Mouse (Mus musculus): ENCODE measurements around the gene Hipk4. TPM values are rescaled to one million over a fixed set of nuclear protein-coding genes. Genes with fewer than 3 reads are reported as not detected.

The Hipk4 gene
- polyA plus RNA-seq, 1 experiment: 0.28 TPM

DNA sequence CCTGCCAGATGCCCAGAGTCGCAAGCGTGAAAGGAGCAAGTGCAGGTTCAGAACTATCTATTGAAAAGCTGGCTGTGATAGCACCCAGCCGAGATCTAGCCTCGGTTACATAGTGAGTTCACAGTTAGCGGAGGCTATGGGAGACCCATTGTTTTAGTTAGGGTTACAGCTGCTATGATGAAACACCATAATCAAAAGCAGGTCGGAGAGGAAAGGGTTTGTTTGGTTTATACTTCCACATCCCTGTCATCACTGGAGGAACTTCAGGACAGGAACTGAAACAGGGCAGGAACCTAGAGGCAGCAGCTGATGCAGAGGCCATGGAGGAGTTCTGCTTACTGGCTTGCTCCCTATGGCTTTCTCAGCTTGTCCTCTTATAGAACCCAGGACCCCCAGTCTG lies 54.5 kb downstream of the Hipk4 start:
- Histone ChIP-seq H3K36me3 (ENCODE audit: control insufficient read depth, insufficient read depth, low read length) (peaks cover 22% of the 10 kb centered on the region), H3K27me3 (ENCODE audit: control insufficient read depth, insufficient read depth, low read length) (no peaks in the 10 kb centered on the region), H3K4me3 (ENCODE audit: extremely low read depth, insufficient read depth, insufficient read length) (no peak overlapping the region), H3K27ac (ENCODE audit: insufficient read depth, low read length) (no peak overlapping the region), H3K4me1 (ENCODE audit: control insufficient read depth, insufficient read depth, insufficient read length) (no peaks in the 10 kb centered on the region; the same call in 1 of the 2 replicates)
- no peak for DNase-seq (ENCODE audit: low read depth in 1 of 2, low spot score in 2 of 2)
- TF ChIP-seq POLR2A (IDR thresholded peaks at IDR 0.05; ENCODE audit: low read depth, low read length) (no peak), CTCF (IDR thresholded peaks at IDR 0.05; ENCODE audit: extremely low read depth, insufficient read depth, insufficient read length, insufficient replicate concordance) (no peak)
- WGBS: 80% methylated on average over 6 of the region's 6 CpGs

DNA sequence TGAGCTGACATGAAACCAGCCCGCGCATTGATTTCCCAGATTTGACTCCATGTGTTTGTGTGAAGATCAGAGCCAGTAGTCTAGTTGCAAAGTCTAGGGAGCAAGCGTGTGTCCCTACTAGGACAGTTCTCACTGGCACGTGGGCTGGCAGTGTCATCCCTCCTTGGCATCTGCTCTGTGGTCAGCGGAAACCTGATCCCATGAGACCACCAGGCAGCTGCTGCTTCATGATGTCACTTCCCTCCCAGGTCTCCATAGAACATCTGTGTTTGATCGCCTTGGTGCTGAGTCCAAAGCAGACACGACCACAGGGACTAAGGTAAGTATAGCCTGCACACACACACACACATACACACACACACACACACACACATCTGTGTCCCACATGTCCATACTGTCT lies 55.4 kb downstream of the Hipk4 start:
- Histone ChIP-seq H3K4me3 (ENCODE audit: extremely low read depth, insufficient read depth, insufficient read length) (no peak overlapping the region), H3K27ac (ENCODE audit: insufficient read depth, low read length) (no peak overlapping the region), H3K4me1 (ENCODE audit: control insufficient read depth, insufficient read depth, insufficient read length) (no peaks in the 10 kb centered on the region; the same call in 1 of the 2 replicates), H3K36me3 (ENCODE audit: control insufficient read depth, insufficient read depth, low read length) (peaks cover 22% of the 10 kb centered on the region), H3K27me3 (ENCODE audit: control insufficient read depth, insufficient read depth, low read length) (no peaks in the 10 kb centered on the region)
- no peak for TF ChIP-seq CTCF (IDR thresholded peaks at IDR 0.05; ENCODE audit: extremely low read depth, insufficient read depth, insufficient read length, insufficient replicate concordance)
- TF ChIP-seq POLR2A (IDR thresholded peaks at IDR 0.05; ENCODE audit: low read depth, low read length): no peak
- WGBS: 58% methylated on average over 7 of the region's 7 CpGs
- DNase-seq (ENCODE audit: low read depth in 1 of 2, low spot score in 2 of 2): no peak

DNA sequence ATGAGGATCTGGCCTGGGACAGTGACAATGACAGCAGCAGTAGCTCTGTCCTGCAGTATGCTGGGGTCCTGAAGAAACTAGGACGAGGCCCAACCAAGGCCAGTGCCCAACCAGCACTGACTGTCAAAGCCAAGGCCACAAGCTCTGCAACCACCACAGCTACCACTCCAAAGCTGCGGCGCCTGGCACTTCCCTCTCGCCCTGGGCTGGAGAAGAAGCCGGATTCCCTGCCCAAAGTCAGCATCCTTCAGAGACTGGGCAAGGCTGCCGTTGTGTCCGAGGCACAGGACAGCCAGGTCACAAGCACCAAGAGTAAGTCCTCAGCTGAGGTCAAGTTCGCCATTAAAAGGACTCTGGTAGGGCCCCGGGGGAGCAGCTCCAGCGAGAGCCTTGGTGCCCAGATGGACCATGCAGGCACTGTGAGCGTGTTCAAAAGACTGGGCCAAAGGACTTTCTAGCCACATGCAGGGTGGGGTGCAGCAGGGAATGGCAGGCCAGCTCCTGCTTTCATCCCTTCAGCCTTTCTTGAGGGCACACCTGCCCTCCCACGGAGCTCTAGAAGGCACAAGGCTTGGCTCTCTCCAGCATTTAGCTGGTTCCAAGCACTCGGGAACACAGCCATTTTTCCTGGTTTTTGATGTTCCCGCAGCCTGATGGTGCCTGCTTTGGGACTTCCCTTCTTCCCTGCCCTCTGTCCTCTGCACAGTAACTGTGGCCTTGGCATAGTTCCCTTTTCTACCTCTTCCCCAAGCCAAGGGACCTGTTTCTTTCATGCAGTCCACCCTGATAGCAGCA lies 57.5 kb downstream of the Hipk4 start:
- Histone ChIP-seq H3K27me3 (ENCODE audit: control insufficient read depth, insufficient read depth, low read length) (no peaks in the 10 kb centered on the region), H3K27ac (ENCODE audit: insufficient read depth, low read length) (no peak overlapping the region), H3K4me1 (ENCODE audit: control insufficient read depth, insufficient read depth, insufficient read length) (no peaks in the 10 kb centered on the region), H3K4me3 (ENCODE audit: extremely low read depth, insufficient read depth, insufficient read length) (no peak overlapping the region), H3K36me3 (ENCODE audit: control insufficient read depth, insufficient read depth, low read length) (peaks cover 19% of the 10 kb centered on the region)
- WGBS: 95% methylated on average over 14 of the region's 14 CpGs
- TF ChIP-seq CTCF (IDR thresholded peaks at IDR 0.05; ENCODE audit: extremely low read depth, insufficient read depth, insufficient read length, insufficient replicate concordance): no peak
- no peak for TF ChIP-seq POLR2A (IDR thresholded peaks at IDR 0.05; ENCODE audit: low read depth, low read length)
- no peak for DNase-seq (ENCODE audit: low read depth in 1 of 2, low spot score in 2 of 2)

Other genes starting within 250 kb of the Hipk4 start
- gene Ltbp4, start 185.6 kb upstream of the Hipk4 start, polyA plus RNA-seq (2012; rRNA removed): 157 and 164 TPM in 2 replicates
- gene Shkbp1, start 167.2 kb upstream of the Hipk4 start, polyA plus RNA-seq (2012; rRNA removed): 130 and 166 TPM in 2 replicates
- gene Gm20479, start 165.8 kb upstream of the Hipk4 start, polyA plus RNA-seq (2012; rRNA removed): 0.47 and 0.54 TPM in 2 replicates
- 0.23 and 0.41 TPM in 2 replicates for gene Sptbn4, start 75.6 kb upstream of the Hipk4 start, polyA plus RNA-seq (2012; rRNA removed)
- gene Blvrb, start 75.3 kb upstream of the Hipk4 start, polyA plus RNA-seq (2012; rRNA removed): 280 and 330 TPM in 2 replicates
- gene Sertad3, start 49.5 kb upstream of the Hipk4 start, polyA plus RNA-seq (2012; rRNA removed): 13.9 and 16.0 TPM in 2 replicates
- gene Sertad1, start 36.4 kb upstream of the Hipk4 start, polyA plus RNA-seq (2012; rRNA removed): 21.9 and 33.0 TPM in 2 replicates
- 0.68 and 0.72 TPM in 2 replicates for gene Prx, start 23.9 kb upstream of the Hipk4 start, polyA plus RNA-seq (2012; rRNA removed)
- 266 and 280 TPM in 2 replicates for gene Pld3, start 30.0 kb downstream of the Hipk4 start, polyA plus RNA-seq (2012; rRNA removed)
- 25.9 and 26.5 TPM in 2 replicates for gene 2310022A10Rik, start 30.0 kb downstream of the Hipk4 start, polyA plus RNA-seq (2012; rRNA removed)
- gene Akt2, start 68.3 kb downstream of the Hipk4 start, polyA plus RNA-seq (2012; rRNA removed): 48.7 and 48.8 TPM in 2 replicates
- not detected in 2 replicates for gene Ttc9b, start 130.6 kb downstream of the Hipk4 start, polyA plus RNA-seq (2012; rRNA removed)
- gene Map3k10, start 151.3 kb downstream of the Hipk4 start, polyA plus RNA-seq (2012; rRNA removed): 16.1 and 22.2 TPM in 2 replicates
- 0.06 and 0.13 TPM in 2 replicates for gene Zfp607b, start 166.1 kb downstream of the Hipk4 start, polyA plus RNA-seq (2012; rRNA removed)
- 1.2 TPM in 2 replicates for gene Zfp60, start 208.1 kb downstream of the Hipk4 start, polyA plus RNA-seq (2012; rRNA removed)